Mouse (Mus musculus): ENCODE results near the gene Arhgef3.

Arhgef3 gene

DNA sequence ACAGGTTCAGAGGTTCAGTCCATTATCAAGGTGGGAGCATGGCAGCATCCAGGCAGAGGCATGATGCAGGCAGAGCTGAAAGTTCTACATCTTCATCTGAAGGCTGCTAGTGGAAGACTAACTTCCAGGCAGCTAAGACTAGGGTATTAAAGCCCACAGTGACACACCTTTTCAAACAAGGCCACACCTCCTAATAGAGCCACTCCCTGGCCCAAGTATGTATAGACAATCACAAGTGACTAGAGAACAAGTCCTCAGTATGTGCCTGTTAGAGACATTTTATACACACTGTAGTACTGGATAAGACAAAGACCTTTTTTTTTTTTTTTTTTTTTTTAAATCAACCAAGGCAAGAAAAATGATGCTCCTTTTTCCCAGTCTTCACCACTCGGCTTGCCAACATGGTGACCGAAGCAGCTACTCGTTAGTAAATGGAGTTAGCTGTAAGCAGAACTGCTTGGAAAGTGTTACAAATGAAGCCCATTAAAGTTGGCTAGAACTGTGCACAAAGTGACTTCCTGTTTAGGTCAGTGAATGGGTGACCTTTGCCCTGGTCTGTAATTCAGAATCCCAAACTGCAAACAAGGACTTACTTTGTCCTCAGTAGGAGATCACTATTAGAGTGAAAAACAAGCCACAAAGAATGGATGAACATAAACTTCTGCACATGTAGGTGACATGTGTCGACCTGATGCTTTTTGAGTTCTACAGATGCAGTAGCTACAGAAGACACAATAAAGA lies 229.7 kb downstream of the Arhgef3 start:
- no peak for DNase-seq (ENCODE audit: low spot score in 2 of 2)

DNA sequence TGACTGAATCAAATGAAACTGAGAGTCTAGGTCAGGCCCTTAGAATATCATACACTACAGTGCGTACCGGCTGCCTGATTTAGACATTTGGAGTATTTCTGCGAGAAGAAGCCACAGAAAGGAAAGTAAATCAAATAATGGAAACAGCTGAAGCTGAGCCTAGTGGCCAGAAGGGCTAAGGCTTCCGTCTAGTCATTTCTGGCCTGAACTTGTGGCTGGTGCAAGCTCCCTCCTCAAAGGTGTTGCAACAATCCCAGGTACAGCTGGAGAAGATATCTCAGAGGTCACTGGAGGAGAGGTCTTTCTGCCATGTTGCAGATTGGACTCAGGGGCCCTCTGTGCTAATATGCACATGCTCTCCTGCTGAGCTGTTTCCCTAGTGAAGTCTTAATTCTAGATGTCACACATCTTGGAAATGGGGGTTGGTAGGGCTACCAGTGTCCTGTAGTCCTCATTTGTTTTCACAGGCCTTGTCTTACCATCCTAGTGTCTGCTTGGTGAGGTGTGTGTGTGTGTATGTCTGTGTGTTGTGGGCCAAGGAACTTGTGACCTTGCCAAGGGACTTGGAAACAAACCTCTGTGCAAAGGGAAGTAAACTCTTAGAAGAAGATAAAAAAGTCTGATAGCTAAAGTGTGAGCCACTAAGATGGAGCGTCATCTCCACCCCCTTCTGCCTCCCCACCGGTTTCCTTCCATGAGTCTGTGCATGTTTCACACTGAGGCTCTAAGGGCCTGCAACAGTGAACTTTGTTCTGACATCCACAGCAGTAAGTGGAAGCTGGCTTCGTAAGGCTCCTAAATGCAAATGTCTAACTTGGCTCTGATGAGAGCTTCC lies 230.6 kb downstream of the Arhgef3 start:
- DNase-seq (ENCODE audit: low spot score in 2 of 2), result no peak

- no peak for DNase-seq (ENCODE audit: low spot score in 2 of 2)
Measured at GRCm38 (mm10) chr14:27347224-27347623, 232.5 kb downstream of the Arhgef3 start.

DNA sequence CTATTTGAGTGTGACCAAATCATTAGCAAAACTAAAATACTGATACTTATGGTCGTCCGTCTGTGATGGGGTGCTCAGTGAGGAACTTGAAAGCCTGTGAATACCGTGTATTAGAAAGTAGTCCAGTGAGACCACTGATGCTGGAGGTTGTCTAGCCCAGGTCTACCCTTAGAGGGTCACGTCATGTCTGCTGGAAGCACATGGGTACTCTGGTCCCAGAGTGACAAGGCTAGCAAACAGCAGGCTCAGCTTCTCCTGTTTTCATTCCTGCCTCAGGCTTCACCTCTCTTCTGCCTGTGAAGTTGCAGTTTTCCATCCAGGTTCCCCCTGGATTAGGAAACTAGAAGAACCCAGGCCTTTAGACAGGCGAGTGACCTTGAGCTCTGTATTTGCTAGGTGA lies 233.0 kb downstream of the Arhgef3 start:
- no peak for DNase-seq (ENCODE audit: low spot score in 2 of 2)

DNA sequence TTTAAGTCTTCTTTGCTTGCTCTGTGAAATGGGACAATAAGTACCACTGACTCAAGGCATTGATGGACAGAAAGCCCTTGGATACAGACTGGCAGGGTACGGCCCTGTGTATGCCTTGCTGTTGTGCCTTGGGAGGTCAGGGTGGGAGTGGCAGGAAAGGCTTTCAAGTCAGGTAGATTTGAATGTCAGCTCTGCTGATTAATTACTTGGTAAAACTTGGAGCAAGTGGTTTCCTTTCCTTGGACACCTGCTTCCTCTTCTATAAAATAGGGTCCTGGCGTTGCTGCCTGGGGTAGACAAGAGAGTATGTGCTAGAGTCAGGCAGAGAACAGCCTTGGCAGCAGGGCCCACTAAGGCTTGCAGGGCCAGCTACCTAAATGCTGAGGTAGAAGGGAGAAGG lies 233.4 kb downstream of the Arhgef3 start:
- DNase-seq (ENCODE audit: low spot score in 2 of 2), result no peak

DNA sequence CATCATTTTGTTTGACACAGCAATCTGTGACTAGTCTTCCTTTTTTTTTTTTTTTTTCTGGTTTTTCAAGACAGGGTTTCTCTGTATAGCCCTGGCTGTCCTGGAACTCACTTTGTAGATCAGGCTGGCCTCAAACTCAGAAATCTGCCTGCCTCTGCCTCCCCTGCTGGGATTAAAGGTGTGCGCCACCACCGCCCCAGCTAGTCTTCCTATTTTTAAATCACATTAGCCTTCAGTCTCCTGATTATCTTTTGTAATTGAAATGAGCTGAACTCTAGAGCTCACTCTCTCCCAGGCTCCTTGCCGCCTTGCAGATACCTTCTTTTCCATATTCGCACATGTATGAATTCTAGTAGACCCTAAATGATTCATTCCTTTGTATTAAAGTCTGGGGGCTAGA lies 234.0 kb downstream of the Arhgef3 start:
- no peak for DNase-seq (ENCODE audit: low spot score in 2 of 2)

DNA sequence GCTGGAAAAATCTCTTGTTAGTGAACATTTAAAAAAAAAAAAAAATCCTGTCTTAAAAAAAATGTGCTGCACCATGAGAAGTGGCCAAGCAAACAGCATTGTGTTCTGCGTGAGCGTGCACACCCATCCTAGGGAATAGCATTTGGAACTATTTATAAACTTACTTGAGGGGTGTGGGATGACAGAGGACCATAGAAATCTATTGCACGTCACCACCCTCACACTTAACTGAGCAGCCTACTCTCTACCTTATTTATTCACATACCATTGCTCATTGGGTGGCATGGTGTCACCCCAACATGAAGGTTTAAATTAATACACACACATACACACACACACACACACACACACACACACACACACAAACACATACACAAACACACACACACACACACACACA lies 234.4 kb downstream of the Arhgef3 start:
- no peak for DNase-seq (ENCODE audit: low spot score in 2 of 2)

DNA sequence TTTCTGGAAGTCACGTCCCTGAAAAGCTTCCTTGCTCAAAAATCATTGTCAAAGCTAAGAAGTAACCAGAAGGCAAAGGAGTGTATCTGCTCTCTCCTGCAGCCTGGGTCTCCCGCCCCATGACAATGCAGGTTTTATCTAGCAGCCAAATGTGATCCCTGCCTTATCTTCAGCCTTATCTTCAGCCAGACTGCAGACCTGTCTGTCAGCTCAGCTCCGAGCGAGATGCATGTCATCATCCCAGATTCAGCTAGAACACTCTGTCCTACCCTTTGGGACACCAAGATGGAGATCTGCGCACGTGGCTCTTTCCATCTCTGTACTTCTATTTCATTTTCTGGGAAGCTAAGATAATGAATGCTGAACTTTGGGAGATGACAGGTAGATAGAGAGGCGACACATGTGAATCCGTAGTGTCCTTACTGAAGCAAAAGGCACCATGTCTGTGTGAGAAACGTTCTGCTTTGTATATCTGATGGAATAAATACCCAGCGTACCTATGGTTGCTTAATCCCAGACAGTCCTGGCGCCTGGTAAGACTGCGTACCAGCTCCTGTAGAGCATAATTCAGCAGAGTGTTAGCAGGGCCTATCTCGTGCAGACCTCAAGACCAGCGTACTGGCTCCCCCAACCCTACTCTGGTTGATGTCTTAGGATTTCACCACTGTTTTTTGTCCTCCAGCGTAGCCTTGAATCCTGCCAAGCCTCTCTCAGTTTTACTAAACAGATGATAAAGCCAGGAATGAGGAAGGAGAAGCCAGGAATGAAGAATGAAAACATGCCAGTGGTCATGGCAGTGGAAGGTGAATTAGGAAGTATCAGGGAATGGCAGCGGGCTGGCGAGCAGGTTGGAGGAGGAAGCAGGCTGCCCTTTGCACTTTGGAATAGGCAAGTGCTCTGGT lies 235.4 kb downstream of the Arhgef3 start:
- no peak for DNase-seq (ENCODE audit: low spot score in 2 of 2)

- DNase-seq (ENCODE audit: low spot score in 2 of 2), result no peak
Measured at GRCm38 (mm10) chr14:27351051-27351475, 236.4 kb downstream of the Arhgef3 start.

DNA sequence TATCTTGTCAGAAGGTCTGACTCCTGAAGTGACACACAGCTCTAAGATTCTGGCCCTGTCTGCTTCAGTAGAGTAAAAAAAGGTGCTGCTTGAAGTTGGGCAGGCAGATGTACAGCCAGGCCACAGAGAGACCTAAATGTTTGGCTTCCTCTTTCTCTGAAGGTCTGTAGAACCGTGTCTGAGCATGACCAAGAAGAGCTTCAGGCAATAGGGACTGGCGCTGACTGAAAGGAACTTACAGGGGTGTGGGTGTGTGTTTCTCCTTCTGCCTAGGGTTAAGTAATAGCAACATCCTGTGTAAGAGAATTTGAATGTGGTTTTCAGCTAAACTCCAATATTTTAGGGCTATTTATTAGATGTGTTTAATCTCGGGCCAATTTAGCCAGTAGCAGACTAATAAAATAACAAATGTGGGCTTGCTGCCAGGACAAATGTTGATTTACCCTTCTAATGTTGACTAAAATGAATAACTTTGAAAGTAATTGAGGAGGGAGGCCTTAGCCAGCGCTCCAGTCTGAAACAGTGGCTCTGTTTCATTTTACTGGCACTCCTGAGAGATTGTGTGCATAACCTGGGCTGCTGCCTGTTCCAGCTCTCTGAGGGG lies 236.9 kb downstream of the Arhgef3 start:
- DNase-seq (ENCODE audit: low spot score in 2 of 2), result peak; percentile 19 to 31

DNA sequence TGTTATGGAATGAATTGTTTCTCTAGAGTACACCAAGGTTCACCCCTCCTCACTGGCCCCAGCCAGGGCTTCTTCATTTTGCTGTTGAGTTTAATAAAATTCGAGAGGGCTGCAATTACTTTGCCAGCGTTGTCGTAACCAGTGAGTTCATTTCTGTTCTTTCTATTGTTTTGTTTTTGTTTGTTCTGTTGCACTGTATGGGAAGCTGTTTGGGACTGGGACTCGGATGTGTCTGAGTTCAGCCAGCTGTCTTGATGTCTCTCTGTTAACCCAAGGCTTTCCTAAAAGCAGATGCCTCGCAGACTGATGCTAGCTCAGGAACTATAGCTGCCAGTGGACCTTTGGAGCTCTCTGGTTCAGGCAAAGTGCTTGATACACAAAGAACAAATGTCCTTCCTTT lies 237.8 kb downstream of the Arhgef3 start:
- no peak for DNase-seq (ENCODE audit: low spot score in 2 of 2)

GRCm38 (mm10) chr14:27355151-27355550 lies 240.5 kb downstream of the Arhgef3 start:
- DNase-seq (ENCODE audit: low spot score in 2 of 2), result no peak

- DNase-seq (ENCODE audit: low spot score in 2 of 2), result no peak
Measured at GRCm38 (mm10) chr14:27355937-27356336, 241.2 kb downstream of the Arhgef3 start.

DNA sequence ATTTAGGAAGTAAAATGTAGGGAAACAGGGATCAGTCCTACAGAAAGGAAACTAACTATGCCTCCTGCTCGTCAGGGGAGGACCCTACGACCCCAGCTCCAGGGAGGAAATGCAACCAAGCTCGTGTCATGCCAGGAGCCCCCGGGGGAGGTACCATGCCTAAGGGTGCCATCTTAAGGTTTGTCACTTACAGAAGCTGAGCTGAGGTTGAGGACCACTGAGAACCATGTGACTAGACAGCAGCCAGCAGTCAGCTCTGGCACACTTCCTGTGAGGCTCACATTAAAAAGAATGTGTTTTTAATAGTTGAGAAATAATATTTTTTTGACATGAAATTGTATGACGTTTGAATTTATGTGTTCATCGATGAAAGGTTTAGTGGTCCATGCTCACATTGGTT lies 242.4 kb downstream of the Arhgef3 start:
- DNase-seq (ENCODE audit: low spot score in 2 of 2), result no peak

DNA sequence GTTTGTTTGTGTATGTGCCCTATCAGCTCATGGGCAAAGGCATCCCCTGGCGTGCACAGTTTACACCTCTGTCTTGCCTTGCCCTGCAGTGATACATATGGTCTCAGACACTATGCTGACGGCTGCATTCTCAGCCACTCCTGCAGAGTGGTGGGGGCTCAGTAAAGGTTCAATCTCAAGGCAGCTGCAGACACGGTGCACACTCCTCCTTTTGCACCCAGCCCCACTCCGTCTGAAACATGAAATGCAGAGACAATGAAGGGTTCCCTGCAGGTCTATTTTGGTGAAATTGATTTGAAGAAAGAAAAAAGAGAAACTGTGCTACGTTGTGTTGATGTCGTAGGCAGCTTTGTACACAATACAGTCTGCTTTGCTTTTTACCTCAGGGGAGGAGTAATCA lies 243.5 kb downstream of the Arhgef3 start:
- DNase-seq (ENCODE audit: low spot score in 2 of 2), result no peak

DNA sequence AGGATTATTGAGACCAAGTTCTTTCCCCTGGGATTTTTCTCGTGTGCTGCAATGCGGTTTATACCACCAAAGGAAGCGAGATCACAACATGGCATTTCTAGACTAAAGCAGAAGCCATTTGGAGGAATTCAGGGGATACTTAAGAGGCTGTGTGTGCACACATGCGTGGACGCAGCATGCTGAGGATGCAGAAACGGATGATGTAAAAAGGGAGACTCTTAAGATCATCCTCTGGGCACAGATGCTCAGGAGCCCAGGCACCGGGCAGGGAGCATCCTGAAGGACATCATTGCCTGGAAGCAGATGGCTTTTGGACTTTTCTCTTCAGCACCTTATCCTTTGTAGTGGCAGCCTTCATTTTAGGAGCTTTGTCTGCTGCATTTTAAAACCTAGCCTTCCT lies 246.2 kb downstream of the Arhgef3 start:
- no peak for DNase-seq (ENCODE audit: low spot score in 2 of 2)

- no peak for DNase-seq (ENCODE audit: low spot score in 2 of 2)
Measured at GRCm38 (mm10) chr14:27361514-27361913, 246.8 kb downstream of the Arhgef3 start.

DNA sequence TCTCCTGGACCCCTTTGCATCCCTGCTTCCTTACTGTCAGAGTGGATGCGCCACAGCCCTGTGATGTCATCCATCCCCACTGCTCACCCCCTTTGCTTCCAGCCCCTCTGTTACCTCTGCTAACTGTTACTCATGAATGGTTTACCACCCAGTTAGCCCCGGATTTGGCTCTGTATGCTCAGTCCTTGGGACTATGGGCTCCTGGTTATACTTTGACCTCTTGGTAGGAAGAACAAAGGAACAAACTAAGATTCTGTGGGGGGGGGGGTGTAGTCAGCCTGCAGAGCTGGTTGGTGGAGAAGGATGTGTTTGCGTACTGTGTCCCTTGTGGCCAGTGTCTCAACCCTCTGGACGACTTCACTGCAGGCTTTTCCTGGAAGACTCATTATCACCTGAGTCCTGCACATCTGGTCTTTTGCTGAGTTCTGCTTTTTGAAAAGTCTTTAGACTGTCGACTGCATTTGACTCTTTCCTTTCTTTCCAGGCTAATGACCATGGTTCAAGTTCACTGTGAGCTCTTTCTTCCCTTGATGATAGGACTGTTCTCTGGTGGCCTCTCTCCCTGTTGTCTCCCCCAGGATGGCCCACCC lies 250.1 kb downstream of the Arhgef3 start:
- DNase-seq (ENCODE audit: low spot score in 2 of 2), result no peak

- no peak for DNase-seq (ENCODE audit: low spot score in 2 of 2)
Measured at GRCm38 (mm10) chr14:27367117-27367711, 252.5 kb downstream of the Arhgef3 start.

- no peak for DNase-seq (ENCODE audit: low spot score in 2 of 2)
Measured at GRCm38 (mm10) chr14:27368619-27369018, 253.9 kb downstream of the Arhgef3 start.

DNA sequence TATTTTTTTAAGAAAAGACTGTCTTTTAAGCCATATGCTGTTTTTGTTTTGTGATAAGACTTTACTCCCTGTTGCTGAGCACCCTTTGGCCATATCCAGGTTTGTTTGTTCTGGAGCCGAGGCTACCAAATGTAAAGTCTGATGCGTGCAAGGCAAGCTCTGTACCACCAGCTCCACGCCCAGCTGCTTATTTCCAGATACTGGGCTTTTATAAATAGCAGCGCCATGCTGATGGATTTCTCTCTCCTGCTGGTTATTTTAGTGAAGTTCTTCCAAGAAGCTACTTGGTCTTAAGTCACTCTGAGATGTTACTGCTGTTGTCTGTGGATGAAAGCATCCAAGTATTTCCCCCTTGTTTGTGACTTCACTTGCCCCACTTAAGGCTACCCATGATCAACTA lies 254.8 kb downstream of the Arhgef3 start:
- DNase-seq (ENCODE audit: low spot score in 2 of 2), result no peak

Measured in spleen, postnatal 14 days (tissue).